Mouse (Mus musculus): ENCODE measurements at regions not wholly inside any gene's neighbourhood (a gene's known extent, or its start where the extent isn't known, plus 50 kb on each side); places are given as distances from the start of the nearest gene placed in this dataset.
A peak's percentile ranks its signal among the peaks of the same experiment; 100 is the strongest.

GRCm38 (mm10) chr8:7108849-7109248 lies 1552.2 kb downstream of the Efnb2 start:
- Histone ChIP-seq H3K9me3 (ENCODE audit: control insufficient read depth, low read length) (no peaks in the 10 kb centered on the region), H3K9ac (ENCODE audit: low read depth, low read length, severe bottlenecking) (no peak overlapping the region), H3K4me1 (ENCODE audit: control insufficient read depth, insufficient read depth, low read length) (no peaks in the 10 kb centered on the region), H3K4me2 (replicated peaks; ENCODE audit: low read depth, low read length, severe bottlenecking) (no peak overlapping the region), H3K27me3 (ENCODE audit: control insufficient read depth, insufficient read depth, low read length) (no peaks in the 10 kb centered on the region), H3K4me3 (replicated peaks; ENCODE audit: low read length) (no peak overlapping the region), H3K27ac (replicated peaks; ENCODE audit: low read depth, low read length) (no peak overlapping the region), H3K36me3 (ENCODE audit: control insufficient read depth, insufficient read depth, low read length) (no peaks in the 10 kb centered on the region)
- DNase-seq (ENCODE audit: low spot score) (peak; percentile 17), ATAC-seq (ENCODE audit: low FRiP score, low read depth) (no peak)
- no peak for TF ChIP-seq POLR2A (IDR thresholded peaks at IDR 0.05; ENCODE audit: borderline replicate concordance, extremely low read depth, insufficient read depth, insufficient read length)

GRCm38 (mm10) chr8:7097577-7097976 lies 1563.5 kb downstream of the Efnb2 start:
- Histone ChIP-seq H3K4me2 (replicated peaks; ENCODE audit: low read depth, low read length, severe bottlenecking) (no peak overlapping the region), H3K27ac (replicated peaks; ENCODE audit: low read depth, low read length) (no peak overlapping the region), H3K4me3 (replicated peaks; ENCODE audit: low read length) (no peak overlapping the region), H3K9me3 (ENCODE audit: control insufficient read depth, low read length) (no peaks in the 10 kb centered on the region), H3K9ac (ENCODE audit: low read depth, low read length, severe bottlenecking) (no peak overlapping the region), H3K36me3 (ENCODE audit: control insufficient read depth, insufficient read depth, low read length) (no peaks in the 10 kb centered on the region), H3K4me1 (ENCODE audit: control insufficient read depth, insufficient read depth, low read length) (no peaks in the 10 kb centered on the region), H3K27me3 (ENCODE audit: control insufficient read depth, insufficient read depth, low read length) (no peaks in the 10 kb centered on the region)
- ATAC-seq (ENCODE audit: low FRiP score, low read depth) (no peak), DNase-seq (ENCODE audit: low spot score) (peak; percentile 55)
- TF ChIP-seq POLR2A (IDR thresholded peaks at IDR 0.05; ENCODE audit: borderline replicate concordance, extremely low read depth, insufficient read depth, insufficient read length): no peak
- WGBS: 33% methylated on average over 2 of the region's 2 CpGs

- 32% methylated on average over 2 of the region's 2 CpGs for WGBS
- Histone ChIP-seq H3K27me3 (ENCODE audit: control insufficient read depth, insufficient read depth, low read length) (no peaks in the 10 kb centered on the region), H3K4me3 (replicated peaks; ENCODE audit: low read length) (no peak overlapping the region), H3K4me2 (replicated peaks; ENCODE audit: low read depth, low read length, severe bottlenecking) (no peak overlapping the region), H3K9me3 (ENCODE audit: control insufficient read depth, low read length) (no peaks in the 10 kb centered on the region), H3K36me3 (ENCODE audit: control insufficient read depth, insufficient read depth, low read length) (no peaks in the 10 kb centered on the region), H3K9ac (ENCODE audit: low read depth, low read length, severe bottlenecking) (no peak overlapping the region), H3K27ac (replicated peaks; ENCODE audit: low read depth, low read length) (no peak overlapping the region), H3K4me1 (ENCODE audit: control insufficient read depth, insufficient read depth, low read length) (no peaks in the 10 kb centered on the region)
- TF ChIP-seq POLR2A (IDR thresholded peaks at IDR 0.05; ENCODE audit: borderline replicate concordance, extremely low read depth, insufficient read depth, insufficient read length): no peak
- DNase-seq (ENCODE audit: low spot score) (no peak), ATAC-seq (ENCODE audit: low FRiP score, low read depth) (no peak)
Measured at GRCm38 (mm10) chr8:7092831-7093230, 1568.2 kb downstream of the Efnb2 start.

GRCm38 (mm10) chr8:7088123-7088522 lies 1572.9 kb downstream of the Efnb2 start:
- no peaks in the 10 kb centered on the region for H3K36me3 ChIP-seq (ENCODE audit: control insufficient read depth, insufficient read depth, low read length)
- H3K27me3 ChIP-seq (ENCODE audit: control insufficient read depth, insufficient read depth, low read length): no peaks in the 10 kb centered on the region
- H3K9me3 ChIP-seq (ENCODE audit: control insufficient read depth, low read length): no peaks in the 10 kb centered on the region
- 23% methylated on average over 2 of the region's 2 CpGs for WGBS
- ATAC-seq (ENCODE audit: low FRiP score, low read depth): no peak
- H3K9ac ChIP-seq (ENCODE audit: low read depth, low read length, severe bottlenecking): no peak overlapping the region
- no peak overlapping the region for H3K27ac ChIP-seq (replicated peaks; ENCODE audit: low read depth, low read length)
- TF ChIP-seq POLR2A (IDR thresholded peaks at IDR 0.05; ENCODE audit: borderline replicate concordance, extremely low read depth, insufficient read depth, insufficient read length): no peak
- no peaks in the 10 kb centered on the region for H3K4me1 ChIP-seq (ENCODE audit: control insufficient read depth, insufficient read depth, low read length)
- no peak for DNase-seq (ENCODE audit: low spot score)
- H3K4me3 ChIP-seq (replicated peaks; ENCODE audit: low read length): no peak overlapping the region
- H3K4me2 ChIP-seq (replicated peaks; ENCODE audit: low read depth, low read length, severe bottlenecking): no peak overlapping the region

- peak; percentile 75 for DNase-seq (ENCODE audit: low spot score)
Measured at GRCm38 (mm10) chr8:7060255-7060656, 1600.8 kb downstream of the Efnb2 start.

GRCm38 (mm10) chr8:7026247-7026844 lies 1634.7 kb downstream of the Efnb2 start:
- Histone ChIP-seq H3K4me2 (replicated peaks; ENCODE audit: low read depth, low read length, severe bottlenecking) (no peak overlapping the region), H3K27me3 (ENCODE audit: control insufficient read depth, insufficient read depth, low read length) (no peaks in the 10 kb centered on the region), H3K27ac (replicated peaks; ENCODE audit: low read depth, low read length) (no peak overlapping the region), H3K9ac (ENCODE audit: low read depth, low read length, severe bottlenecking) (no peak overlapping the region), H3K4me1 (ENCODE audit: control insufficient read depth, insufficient read depth, low read length) (no peaks in the 10 kb centered on the region), H3K9me3 (ENCODE audit: control insufficient read depth, low read length) (no peaks in the 10 kb centered on the region), H3K36me3 (ENCODE audit: control insufficient read depth, insufficient read depth, low read length) (no peaks in the 10 kb centered on the region), H3K4me3 (replicated peaks; ENCODE audit: low read length) (no peak overlapping the region)
- TF ChIP-seq POLR2A (IDR thresholded peaks at IDR 0.05; ENCODE audit: borderline replicate concordance, extremely low read depth, insufficient read depth, insufficient read length): no peak
- WGBS: 56% methylated on average over 3 of the region's 3 CpGs
- peak; percentile 89 for DNase-seq (ENCODE audit: low spot score)
- ATAC-seq (ENCODE audit: low FRiP score, low read depth): peak; percentile 67

More at GRCm38 (mm10) chr8:7060255-7060656, 1600.8 kb downstream of the Efnb2 start:
- Histone ChIP-seq H3K9ac (ENCODE audit: low read depth, low read length, severe bottlenecking) (no peak overlapping the region), H3K9me3 (ENCODE audit: control insufficient read depth, low read length) (no peaks in the 10 kb centered on the region), H3K4me1 (ENCODE audit: control insufficient read depth, insufficient read depth, low read length) (no peaks in the 10 kb centered on the region), H3K4me2 (replicated peaks; ENCODE audit: low read depth, low read length, severe bottlenecking) (no peak overlapping the region), H3K27ac (replicated peaks; ENCODE audit: low read depth, low read length) (no peak overlapping the region), H3K4me3 (replicated peaks; ENCODE audit: low read length) (no peak overlapping the region), H3K27me3 (ENCODE audit: control insufficient read depth, insufficient read depth, low read length) (no peaks in the 10 kb centered on the region), H3K36me3 (ENCODE audit: control insufficient read depth, insufficient read depth, low read length) (no peaks in the 10 kb centered on the region)
- WGBS: 74% methylated on average over 4 of the region's 4 CpGs
- peak; percentile 76 for ATAC-seq (ENCODE audit: low FRiP score, low read depth)
- TF ChIP-seq POLR2A (IDR thresholded peaks at IDR 0.05; ENCODE audit: borderline replicate concordance, extremely low read depth, insufficient read depth, insufficient read length): no peak

All from limb, embryonic 14.5 days (tissue).